Mouse (Mus musculus) thymus, adult 2 months (tissue): Measurements from ENCODE around the gene Wdr53. TPM values are rescaled to one million over a fixed set of nuclear protein-coding genes. Genes with fewer than 3 reads are reported as not detected.
"Not testable (repeated sequence)": the region's sequence is repeated elsewhere in the genome, so short reads cannot be mapped to it uniquely, and the experiment has no call there.

Experiments used
- DNase-seq: peaks from one replicate; pipeline ENCODE4 v3.0.0; 2021
- H3K27ac ChIP-seq: fragments of 200-500 bp; 2 replicates; pipeline ENCODE4 v1.5.1; 2012; ENCODE audit warnings: low read length, control low read depth; ENCODE audit not compliant: control insufficient read depth, insufficient read depth
- H3K27me3 ChIP-seq: fragments of 200-500 bp; 2 replicates; pipeline ENCODE4 v1.6.1; 2012; ENCODE audit warnings: mild to moderate bottlenecking, low read length, moderate library complexity, mixed read lengths; ENCODE audit not compliant: control insufficient read depth, insufficient read depth
- H3K36me3 ChIP-seq: fragments of 200-500 bp; 2 replicates; pipeline ENCODE4 v1.6.1; 2012; ENCODE audit warnings: mild to moderate bottlenecking, low read length, moderate library complexity; ENCODE audit not compliant: control insufficient read depth, insufficient read depth
- H3K4me1 ChIP-seq: fragments of 200-500 bp; replicated peaks from 2 replicates; pipeline ENCODE4 v1.6.1; 2012; ENCODE audit warnings: low read length; ENCODE audit not compliant: control insufficient read depth, insufficient read depth
- H3K4me3 ChIP-seq: fragments of 200-500 bp; 2 replicates; pipeline ENCODE4 v1.5.1; 2012; ENCODE audit warnings: mild to moderate bottlenecking, low read length, control low read depth, moderate library complexity; ENCODE audit not compliant: control insufficient read depth, insufficient read depth
- CTCF ChIP-seq: fragments of 200-500 bp; IDR thresholded peaks from 2 replicates; pipeline ENCODE4 v1.5.1; 2012; ENCODE audit warnings: mild to moderate bottlenecking, control low read depth, low read length, moderate library complexity, borderline replicate concordance; ENCODE audit not compliant: control insufficient read depth, poor library complexity, insufficient read depth; ENCODE audit errors: extremely low read depth
- POLR2A ChIP-seq: fragments of 200-500 bp; IDR thresholded peaks from 2 replicates; pipeline ENCODE4 v1.6.1; 2012; ENCODE audit warnings: mild to moderate bottlenecking, low read length, control low read depth, moderate library complexity; ENCODE audit not compliant: control insufficient read depth, poor library complexity, insufficient read depth; ENCODE audit errors: extremely low read depth
- WGBS: fragments of 180-500 bp; shearing (Covaris S2); methylation state at CpG from one replicate; pipeline ENCODE4 v1.1.7; 2018; 5-methylcytosine and 5-hydroxymethylcytosine counted together
- polyA plus RNA-seq: library from polyadenylated mRNA; depleted of rRNA; stranded (reverse); fragments of >200 nt; gene quantifications from 2 replicates; pipeline ENCODE4 v1.2.3, GENCODE M21; 2012

Gene Wdr53
- polyA plus RNA-seq, 1 experiment: 5.4 TPM

DNA sequence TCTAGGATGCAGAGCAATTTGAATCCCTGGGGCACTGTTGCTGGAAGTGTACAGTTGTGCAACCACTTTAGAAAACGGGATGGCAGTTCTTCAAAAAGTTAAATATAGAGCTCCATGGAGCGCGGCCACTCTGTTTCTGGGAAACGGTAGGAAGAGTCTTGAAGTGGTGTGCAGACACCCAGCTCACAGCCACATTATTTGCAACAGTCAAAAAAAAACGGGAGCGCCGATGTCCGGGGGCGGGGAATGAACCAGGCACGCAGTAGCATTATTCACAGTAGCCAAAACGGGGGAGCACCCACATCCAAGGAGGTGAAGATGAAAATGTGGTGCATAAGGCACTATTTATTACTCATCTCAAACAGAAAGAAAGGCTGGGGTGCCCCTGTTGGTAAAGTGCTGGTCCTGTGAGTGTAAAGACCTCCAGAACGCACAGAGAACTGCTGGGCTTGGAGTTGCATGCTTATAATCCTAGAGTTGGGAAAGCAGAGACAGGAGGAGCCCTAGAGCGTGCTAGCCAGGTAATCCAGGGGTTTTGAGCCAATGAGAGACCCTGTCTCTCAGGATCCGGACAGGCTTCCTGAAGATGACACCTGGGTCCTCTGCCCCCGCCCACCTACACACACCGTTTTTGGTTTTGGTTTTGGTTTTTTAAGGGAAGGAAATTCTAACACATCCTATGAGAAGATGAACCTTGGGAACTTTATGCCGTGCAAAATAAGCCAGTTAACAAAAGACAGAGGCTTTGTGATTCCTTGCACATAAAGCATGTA lies 32.0 kb upstream of the Wdr53 start:
- H3K36me3 ChIP-seq: no peaks in the 10 kb centered on the region
- H3K4me3 ChIP-seq: no peak overlapping the region
- TF ChIP-seq CTCF (no peak), POLR2A (no peak)
- no peak overlapping the region for H3K27ac ChIP-seq
- 68% methylated on average over 17 of the region's 17 CpGs for WGBS
- H3K4me1 ChIP-seq: 0 out of 2 replicates have a peak, but pooled peaks cover 3% of the 10 kb centered on the region
- DNase-seq: no peak
- H3K27me3 ChIP-seq: no peaks in the 10 kb centered on the region

DNA sequence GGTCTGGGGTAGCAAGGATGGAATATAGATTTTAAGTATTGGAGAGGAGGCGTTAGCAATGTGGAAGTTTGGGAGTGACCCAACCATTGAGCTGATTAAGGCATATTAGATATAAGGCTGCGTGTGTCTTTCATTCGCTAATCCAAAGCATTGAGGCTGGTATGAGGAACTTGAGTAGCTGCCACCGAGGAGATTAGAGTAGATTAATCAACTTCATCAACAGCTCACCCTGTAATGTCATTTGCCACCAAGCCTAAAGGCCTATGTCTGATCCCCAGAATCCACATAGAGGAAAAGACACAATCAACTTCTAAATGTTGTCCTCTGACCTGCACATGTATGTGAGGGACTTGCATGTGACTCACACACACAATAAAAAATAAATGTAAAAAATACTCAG lies 25.2 kb upstream of the Wdr53 start:
- H3K27ac ChIP-seq: no peak overlapping the region
- 89% methylated on average over 4 of the region's 4 CpGs for WGBS

DNA sequence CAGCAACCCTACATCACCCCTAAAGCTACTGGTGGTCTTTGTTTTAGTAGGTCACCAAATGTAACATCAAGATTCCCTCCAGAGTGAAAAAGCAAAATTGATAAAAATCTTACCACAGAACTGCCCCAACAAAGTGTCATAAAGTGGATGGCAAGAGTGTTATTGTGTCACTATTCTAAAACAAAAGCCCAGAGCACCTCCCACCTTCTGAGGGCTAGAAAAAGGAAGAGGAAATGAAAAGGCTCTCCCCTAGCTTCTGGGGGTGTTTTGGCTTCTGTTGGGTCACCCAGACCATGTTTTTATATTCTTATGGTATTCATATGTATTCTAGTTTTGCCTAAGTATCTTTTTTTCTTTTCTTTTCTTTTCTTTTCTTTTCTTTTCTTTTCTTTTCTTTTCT lies 24.6 kb upstream of the Wdr53 start:
- Histone ChIP-seq H3K27ac (no peak overlapping the region), H3K4me1 (0 out of 2 replicates have a peak, but pooled peaks cover 2% of the 10 kb centered on the region), H3K27me3 (no peaks in the 10 kb centered on the region), H3K36me3 (no peaks in the 10 kb centered on the region), H3K4me3 (no peak overlapping the region)
- no peak for TF ChIP-seq POLR2A
- TF ChIP-seq CTCF: no peak
- DNase-seq: no peak

More for the DNA sequence above, 25.2 kb upstream of the Wdr53 start:
- TF ChIP-seq CTCF: no peak
- TF ChIP-seq POLR2A: no peak
- no peak overlapping the region for H3K4me3 ChIP-seq
- H3K36me3 ChIP-seq: no peaks in the 10 kb centered on the region
- no peaks in the 10 kb centered on the region for H3K27me3 ChIP-seq
- 0 out of 2 replicates have a peak, but pooled peaks cover 2% of the 10 kb centered on the region for H3K4me1 ChIP-seq
- DNase-seq: no peak

GRCm38 (mm10) chr16:32232050-32232449 lies 15.0 kb upstream of the Wdr53 start:
- not testable (repeated sequence) for H3K4me1 ChIP-seq, H3K27me3 ChIP-seq, H3K4me3 ChIP-seq, DNase-seq, H3K27ac ChIP-seq, H3K36me3 ChIP-seq
- 91% methylated on average over 3 of the region's 3 CpGs for WGBS

GRCm38 (mm10) chr16:32237930-32238680 lies 8.9 kb upstream of the Wdr53 start:
- Histone ChIP-seq H3K36me3 (peaks cover 21% of the 10 kb centered on the region), H3K4me1 (no peaks in the 10 kb centered on the region), H3K27ac (no peak overlapping the region), H3K27me3 (no peaks in the 10 kb centered on the region), H3K4me3 (no peak overlapping the region)
- TF ChIP-seq POLR2A (no peak), CTCF (no peak)
- 97% methylated on average over 19 of the region's 19 CpGs for WGBS
- no peak for DNase-seq

- no peak overlapping the region for H3K27ac ChIP-seq
- 98% methylated on average over 2 of the region's 2 CpGs for WGBS
- no peak for DNase-seq
Observed at GRCm38 (mm10) chr16:32239428-32240312, 7.4 kb upstream of the Wdr53 start.

More at GRCm38 (mm10) chr16:32239428-32240312, 7.4 kb upstream of the Wdr53 start:
- Histone ChIP-seq H3K4me3 (no peak overlapping the region), H3K36me3 (peaks cover 20% of the 10 kb centered on the region; the same call in 1 of the 2 replicates), H3K27me3 (no peaks in the 10 kb centered on the region), H3K4me1 (no peaks in the 10 kb centered on the region)
- TF ChIP-seq CTCF (no peak), POLR2A (no peak)
